Mouse (Mus musculus): ENCODE data around the gene Prr12.

DNA sequence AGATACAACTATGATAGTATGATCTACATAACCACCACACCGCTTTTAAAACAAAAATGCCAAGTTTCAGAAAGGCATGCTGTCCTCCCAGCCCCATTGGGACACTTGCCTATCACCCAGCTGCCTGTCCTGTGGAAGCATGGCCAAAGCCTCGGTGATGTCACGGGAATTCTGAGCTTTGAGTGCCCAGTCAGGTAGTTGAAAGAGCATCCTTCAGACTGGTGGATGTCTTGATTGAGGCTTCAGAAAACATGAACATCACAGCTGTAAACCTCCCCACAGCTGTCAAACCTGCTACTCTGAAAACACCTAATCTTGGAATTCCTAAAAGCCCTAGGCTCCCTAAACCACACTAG is 38.6 kb downstream of the Prr12 start:
- TF ChIP-seq CTCF (IDR thresholded peaks at IDR 0.05; ENCODE audit: extremely low read depth, insufficient read depth, insufficient read length, insufficient replicate concordance) = no peak
- no peak for TF ChIP-seq POLR2A (IDR thresholded peaks at IDR 0.05; ENCODE audit: low read depth, low read length)
